Comparison of ENCODE assay signal across 8 mouse cellular contexts in genomic region chr2:154223265-154223916, GRCm38 (mm10). TPM values are rescaled to one million over a fixed set of nuclear protein-coding genes. Genes with fewer than 3 reads are reported as not detected.
DNase-seq lines count a peak whose midpoint lies in the region; ATAC-seq lines count a peak whose summit lies in the region.

Gene Bpifb5 (plus strand): TSS chr2:154223742.

- H3K27ac ChIP-seq in heart, embryonic 15.5 days: 0 out of 2 replicates have a peak within 1 kb of the TSS, but pooled peaks have one; percentile 12
- peak within 1 kb of the TSS; percentile 38; the same call in 1 of the 2 replicates for H3K27ac ChIP-seq in limb, embryonic 10.5 days
- no peak within 1 kb of the TSS for H3K27ac ChIP-seq in midbrain, embryonic 13.5 days

- peak; percentile 58 for DNase-seq in Muller cell, postnatal 12 days (ENCODE audit: inconsistent ontology term)
- DNase-seq in brain, embryonic 18.5 days (ENCODE audit: low read depth, low spot score): peak; percentile 67
- peak; percentile 68 for DNase-seq in limb, embryonic 10.5 days (ENCODE audit: low spot score)
- no peak for DNase-seq in spleen, postnatal 10 days (ENCODE audit: low spot score in 2 of 2)
- no peak for DNase-seq in spleen, adult 12 weeks (ENCODE audit: low spot score)

- peak; percentile 53 for ATAC-seq in heart, embryonic 15.5 days (replicated peaks; ENCODE audit: insufficient number of reproducible peaks, insufficient read depth, low FRiP score, low read depth)
- ATAC-seq in midbrain, embryonic 13.5 days: peak; percentile 60
- no peak for ATAC-seq in CD4-positive, CD25-positive, alpha-beta regulatory T cell, adult 4 months

- peaks cover 32% of the 10 kb centered on the region for H3K4me1 ChIP-seq in heart, embryonic 15.5 days (replicated peaks)
- H3K4me1 ChIP-seq in limb, embryonic 10.5 days: peaks cover 33% of the 10 kb centered on the region
- H3K4me1 ChIP-seq in midbrain, embryonic 13.5 days (replicated peaks): peaks cover 9% of the 10 kb centered on the region

- H3K9me3 ChIP-seq in heart, embryonic 15.5 days (replicated peaks): no peaks in the 10 kb centered on the region
- H3K9me3 ChIP-seq in limb, embryonic 10.5 days (replicated peaks): no peaks in the 10 kb centered on the region
- H3K9me3 ChIP-seq in midbrain, embryonic 13.5 days: no peaks in the 10 kb centered on the region

- no peaks in the 10 kb centered on the region for H3K27me3 ChIP-seq in heart, embryonic 15.5 days
- no peaks in the 10 kb centered on the region for H3K27me3 ChIP-seq in limb, embryonic 10.5 days (ENCODE audit: low read depth, poor library complexity, severe bottlenecking)
- H3K27me3 ChIP-seq in midbrain, embryonic 13.5 days: no peaks in the 10 kb centered on the region

- 12% methylated on average over 14 of the region's 14 CpGs for WGBS in heart, embryonic 15.5 days
- WGBS in limb, embryonic 10.5 days: 4% methylated on average over 14 of the region's 14 CpGs
- WGBS in midbrain, embryonic 13.5 days: 3% methylated on average over 14 of the region's 14 CpGs

- H3K9ac ChIP-seq in heart, embryonic 15.5 days: no peak within 1 kb of the TSS
- H3K9ac ChIP-seq in midbrain, embryonic 13.5 days (replicated peaks): no peak within 1 kb of the TSS

- H3K4me3 ChIP-seq in heart, embryonic 15.5 days: no peak within 1 kb of the TSS
- H3K4me3 ChIP-seq in limb, embryonic 10.5 days: peak within 1 kb of the TSS; percentile 24
- H3K4me3 ChIP-seq in midbrain, embryonic 13.5 days (replicated peaks): no peak within 1 kb of the TSS

- no peaks in the 10 kb centered on the region for H3K36me3 ChIP-seq in heart, embryonic 15.5 days
- no peaks in the 10 kb centered on the region for H3K36me3 ChIP-seq in limb, embryonic 10.5 days
- no peaks in the 10 kb centered on the region for H3K36me3 ChIP-seq in midbrain, embryonic 13.5 days

- peak within 1 kb of the TSS; percentile 30; the same call in 1 of the 2 replicates for H3K4me2 ChIP-seq in heart, embryonic 15.5 days
- H3K4me2 ChIP-seq in midbrain, embryonic 13.5 days (replicated peaks): peak within 1 kb of the TSS; percentile 30; the same call in 1 of the 2 replicates

RNA-seq across cellular contexts. Expression of gene Bpifb5, which starts in this region (rescaled TPM):
- 0.16 and 0.49 TPM in 2 replicates for polyA plus RNA-seq in heart, embryonic 15.5 days (2015; fragmentation: Nextera tagmentation; extraction: Ambion mirVana)
- polyA plus RNA-seq in limb, embryonic 10.5 days (2016; fragmentation: Nextera tagmentation; extraction: Ambion mirVana): 0.41 TPM in 1 of 2 replicates, not detected in the other
- 0.12 TPM in 1 of 2 replicates, not detected in the other for polyA plus RNA-seq in midbrain, embryonic 13.5 days (2015; fragmentation: Nextera tagmentation; extraction: Ambion mirVana)
- not detected for polyA plus RNA-seq in CD4-positive, CD25-positive, alpha-beta regulatory T cell, adult 4 months (2017; shearing (Covaris generic))

Comparison
In these comparisons a context has a peak if more than half of its experiments do, and no peak if none do; other contexts are left out.
1. Peak in ATAC-seq, H3K27ac ChIP-seq and H3K4me2 ChIP-seq in heart, embryonic 15.5 days; RNA of the gene not detected or under 1 TPM.
2. Peak in DNase-seq, H3K4me3 ChIP-seq and H3K27ac ChIP-seq in limb, embryonic 10.5 days; RNA of the gene not detected or under 1 TPM.
3. Peak in ATAC-seq and H3K4me2 ChIP-seq in midbrain, embryonic 13.5 days; RNA of the gene not detected or under 1 TPM.
4. DNase-seq: peak in Muller cell, postnatal 12 days (single experiment) and brain, embryonic 18.5 days (single experiment); none in spleen, postnatal 10 days (0 of 2) and spleen, adult 12 weeks (single experiment).